Mouse (Mus musculus) hindbrain, embryonic 15.5 days (tissue): ENCODE measurements around the gene Rgs7. TPM values are rescaled to one million over a fixed set of nuclear protein-coding genes. Genes with fewer than 3 reads are reported as not detected.

Experiments
- ATAC-seq: fragments of 200-750 bp; cut with Nextera tagmentation; 2 replicates; pipeline ENCODE4 v1.8.0; 2017; ENCODE audit warnings: low read depth, moderate number of reproducible peaks, moderate TSS enrichment; ENCODE audit not compliant: low FRiP score
- H3K27ac ChIP-seq: fragments of 300-500 bp; sonication (generic); replicated peaks from 2 replicates; pipeline ENCODE4 v1.5.1; 2015; ENCODE audit warnings: mild to moderate bottlenecking, inconsistent platforms
- H3K27me3 ChIP-seq: fragments of 300-500 bp; sonication (generic); 2 replicates; pipeline ENCODE4 v1.6.1; 2015; ENCODE audit warnings: control low read depth, inconsistent platforms
- H3K36me3 ChIP-seq: fragments of 300-500 bp; sonication (generic); 2 replicates; pipeline ENCODE4 v1.6.1; 2015; ENCODE audit warnings: control low read depth, inconsistent platforms
- H3K4me1 ChIP-seq: fragments of 300-500 bp; sonication (generic); replicated peaks from 2 replicates; pipeline ENCODE4 v1.6.1; 2015; ENCODE audit warnings: control low read depth, inconsistent platforms
- H3K4me2 ChIP-seq: fragments of 300-500 bp; sonication (generic); 2 replicates; pipeline ENCODE4 v1.6.1; 2015; ENCODE audit warnings: moderate library complexity, mild to moderate bottlenecking, inconsistent platforms
- H3K4me3 ChIP-seq: fragments of 300-500 bp; sonication (generic); 2 replicates; pipeline ENCODE4 v1.5.1; 2015; ENCODE audit warnings: mild to moderate bottlenecking, inconsistent platforms
- H3K9ac ChIP-seq: fragments of 300-500 bp; sonication (generic); 2 replicates; pipeline ENCODE4 v1.6.1; 2015; ENCODE audit warnings: inconsistent platforms
- H3K9me3 ChIP-seq: fragments of 300-500 bp; sonication (generic); 2 replicates; pipeline ENCODE4 v1.6.1; 2016; ENCODE audit warnings: control low read depth, inconsistent platforms
- WGBS: fragments of 180-500 bp; shearing (Covaris S2); methylation state at CpG from one replicate; pipeline ENCODE4 v1.1.7; 2015; 5-methylcytosine and 5-hydroxymethylcytosine counted together
- polyA plus RNA-seq: library from polyadenylated mRNA; unstranded; fragments of >200 nt; fragmentation: Nextera tagmentation; extraction: Ambion mirVana; gene quantifications from 2 replicates; pipeline ENCODE4 v1.2.1, GENCODE M21; 2015

The Rgs7 gene
- polyA plus RNA-seq, 1 experiment from 2014 or later = 42.6 TPM

DNA sequence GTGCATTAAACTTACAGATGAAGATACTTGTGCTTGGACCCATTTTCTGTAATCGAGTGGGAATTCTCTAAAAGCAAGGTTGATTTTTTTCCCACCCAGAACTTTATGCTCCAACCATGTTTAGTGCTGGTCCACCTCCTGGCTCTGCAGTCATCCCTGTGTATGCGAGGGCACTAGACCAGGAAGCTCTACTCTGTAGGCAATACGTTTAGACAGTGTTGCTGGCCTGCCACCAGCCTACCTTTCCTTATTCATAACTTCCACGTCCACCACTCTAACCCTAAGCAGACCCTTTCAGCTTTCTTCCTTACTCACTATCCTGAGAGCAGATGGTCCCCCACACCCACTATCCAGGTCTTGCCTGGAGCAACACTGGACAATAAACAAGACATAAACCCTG, 452.3 kb downstream of the Rgs7 start:
- ATAC-seq = no peak
- Histone ChIP-seq H3K27ac (no peak overlapping the region), H3K4me2 (no peak overlapping the region), H3K9ac (no peak overlapping the region), H3K27me3 (no peaks in the 10 kb centered on the region), H3K4me1 (0 out of 2 replicates have a peak, but pooled peaks cover 3% of the 10 kb centered on the region), H3K4me3 (no peak overlapping the region), H3K9me3 (no peaks in the 10 kb centered on the region), H3K36me3 (no peaks in the 10 kb centered on the region)
- WGBS = 94% methylated on average over 4 of the region's 4 CpGs

DNA sequence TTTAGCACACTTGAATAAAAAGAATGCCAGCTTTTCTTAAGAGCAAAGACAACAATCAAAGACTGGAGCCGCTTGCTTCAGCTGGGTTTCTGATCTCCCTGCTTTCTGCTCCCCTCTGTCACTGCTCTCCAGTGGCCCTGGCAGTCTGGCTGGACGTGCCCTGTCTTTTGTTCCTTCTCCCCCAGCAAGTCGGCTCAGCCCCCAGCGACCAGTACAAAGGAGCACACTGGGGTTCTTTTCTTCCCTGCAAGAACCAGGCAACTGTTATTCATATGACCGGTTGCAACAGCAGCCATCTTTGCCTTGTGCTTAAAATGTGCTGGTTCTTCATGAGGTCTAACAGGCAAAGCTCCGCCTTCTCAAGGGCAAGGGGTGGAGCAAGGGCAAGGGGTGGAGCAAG, 452.7 kb downstream of the Rgs7 start:
- Histone ChIP-seq H3K27me3 (no peaks in the 10 kb centered on the region), H3K36me3 (no peaks in the 10 kb centered on the region), H3K27ac (no peak overlapping the region), H3K9ac (no peak overlapping the region), H3K4me1 (0 out of 2 replicates have a peak, but pooled peaks cover 3% of the 10 kb centered on the region), H3K4me3 (no peak overlapping the region), H3K4me2 (no peak overlapping the region), H3K9me3 (no peaks in the 10 kb centered on the region)
- WGBS = 21% methylated on average over 6 of the region's 6 CpGs
- no peak for ATAC-seq

- Histone ChIP-seq H3K36me3 (no peaks in the 10 kb centered on the region), H3K27me3 (no peaks in the 10 kb centered on the region), H3K4me2 (no peak overlapping the region), H3K27ac (no peak overlapping the region), H3K4me1 (peaks cover 3% of the 10 kb centered on the region; the same call in 1 of the 2 replicates), H3K9ac (no peak overlapping the region), H3K4me3 (no peak overlapping the region), H3K9me3 (no peaks in the 10 kb centered on the region)
- no peak for ATAC-seq
- 85% methylated on average over 5 of the region's 5 CpGs for WGBS
Measured at GRCm38 (mm10) chr1:175035461-175035860, 456.8 kb downstream of the Rgs7 start.

GRCm38 (mm10) chr1:175032015-175032414, 460.3 kb downstream of the Rgs7 start:
- Histone ChIP-seq H3K27ac (no peak overlapping the region), H3K4me1 (peaks cover 8% of the 10 kb centered on the region), H3K4me2 (no peak overlapping the region), H3K4me3 (no peak overlapping the region), H3K9me3 (no peaks in the 10 kb centered on the region), H3K27me3 (no peaks in the 10 kb centered on the region), H3K9ac (no peak overlapping the region), H3K36me3 (no peaks in the 10 kb centered on the region)
- 20% methylated on average over 6 of the region's 6 CpGs for WGBS
- ATAC-seq = no peak

- H3K4me1 ChIP-seq = peaks cover 8% of the 10 kb centered on the region
- no peak overlapping the region for H3K4me3 ChIP-seq
- H3K36me3 ChIP-seq = no peaks in the 10 kb centered on the region
- peak overlapping the region; percentile 28 for H3K4me2 ChIP-seq
- no peaks in the 10 kb centered on the region for H3K9me3 ChIP-seq
- no peaks in the 10 kb centered on the region for H3K27me3 ChIP-seq
- peak; percentile 85 for ATAC-seq
- H3K27ac ChIP-seq = no peak overlapping the region
- 8% methylated on average over 9 of the region's 9 CpGs for WGBS
- H3K9ac ChIP-seq = no peak overlapping the region
Measured at GRCm38 (mm10) chr1:175028716-175029204, 463.5 kb downstream of the Rgs7 start.

GRCm38 (mm10) chr1:175028267-175028666, 464.0 kb downstream of the Rgs7 start:
- no peak overlapping the region for H3K4me3 ChIP-seq
- ATAC-seq = no peak; the same call in 1 of the 2 replicates
- peak overlapping the region; percentile 28 for H3K4me2 ChIP-seq
- H3K27ac ChIP-seq = no peak overlapping the region
- no peaks in the 10 kb centered on the region for H3K27me3 ChIP-seq
- 6% methylated on average over 4 of the region's 4 CpGs for WGBS
- H3K9me3 ChIP-seq = no peaks in the 10 kb centered on the region
- no peaks in the 10 kb centered on the region for H3K36me3 ChIP-seq
- no peak overlapping the region for H3K9ac ChIP-seq
- H3K4me1 ChIP-seq = peaks cover 8% of the 10 kb centered on the region

GRCm38 (mm10) chr1:175025781-175026309, 466.5 kb downstream of the Rgs7 start:
- H3K4me2 ChIP-seq = no peak overlapping the region
- H3K4me1 ChIP-seq = peaks cover 8% of the 10 kb centered on the region
- no peak for ATAC-seq
- H3K4me3 ChIP-seq = no peak overlapping the region
- no peaks in the 10 kb centered on the region for H3K9me3 ChIP-seq
- no peaks in the 10 kb centered on the region for H3K27me3 ChIP-seq
- H3K27ac ChIP-seq = no peak overlapping the region
- no peak overlapping the region for H3K9ac ChIP-seq
- WGBS = 74% methylated on average over 7 of the region's 7 CpGs
- no peaks in the 10 kb centered on the region for H3K36me3 ChIP-seq

DNA sequence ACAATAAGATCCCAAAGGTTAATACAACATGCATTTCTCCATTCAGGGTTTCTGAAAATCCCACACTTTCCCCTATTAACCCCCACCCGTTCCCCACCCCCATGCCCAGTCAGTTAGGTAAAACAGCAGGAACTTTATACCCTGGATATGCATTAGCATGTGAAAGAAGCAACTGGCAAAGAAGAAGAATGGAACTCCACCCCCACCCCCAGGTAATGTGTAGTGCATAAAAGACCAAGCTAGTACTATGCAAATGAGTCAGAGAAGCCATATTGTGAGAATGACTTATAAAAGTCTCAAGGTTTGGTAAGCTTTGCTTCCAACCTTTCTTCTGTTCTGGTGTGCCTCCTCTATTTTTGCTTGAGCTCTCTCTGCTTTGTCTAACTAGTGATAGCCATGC, 468.2 kb downstream of the Rgs7 start:
- H3K27me3 ChIP-seq = no peaks in the 10 kb centered on the region
- WGBS = 34% methylated on average over 1 of the region's 1 CpGs
- no peak overlapping the region for H3K4me2 ChIP-seq
- peaks cover 8% of the 10 kb centered on the region for H3K4me1 ChIP-seq
- H3K9ac ChIP-seq = no peak overlapping the region
- H3K27ac ChIP-seq = no peak overlapping the region
- no peak for ATAC-seq
- no peaks in the 10 kb centered on the region for H3K36me3 ChIP-seq
- H3K9me3 ChIP-seq = no peaks in the 10 kb centered on the region
- H3K4me3 ChIP-seq = no peak overlapping the region

Other genes with a start within 250 kb of the Rgs7 start
- 0.13 TPM in 1 of 2 replicates, not detected in the other for gene Kmo, start 127.9 kb upstream of the Rgs7 start, polyA plus RNA-seq
- 97.9 and 106 TPM in 2 replicates for gene Fh1, start 133.1 kb upstream of the Rgs7 start, polyA plus RNA-seq
- 8.1 and 8.7 TPM in 2 replicates for gene Opn3, start 200.3 kb upstream of the Rgs7 start, polyA plus RNA-seq
- gene Chml, start 200.4 kb upstream of the Rgs7 start, polyA plus RNA-seq = 3.3 and 3.7 TPM in 2 replicates
- gene Wdr64, start 206.1 kb upstream of the Rgs7 start, polyA plus RNA-seq = 0.08 TPM in 1 of 2 replicates, not detected in the other